Mouse (Mus musculus) forelimb bud, embryonic 11.5 days (tissue): ENCODE measurements at regions not wholly inside any gene's neighbourhood (a gene's known extent, or its start where the extent isn't known, plus 50 kb on each side); places are given as distances from the start of the nearest gene placed in this dataset.

Experiments used
- DNase-seq: peaks from one replicate; pipeline ENCODE4 v3.0.0-alpha.2; 2012; ENCODE audit warnings: low read depth, low spot score

- DNase-seq: no peak
These were observed 56.6 kb upstream of the Rpl38 start for GRCm38 (mm10) chr11:114611690-114612089.

- DNase-seq: no peak
These were observed 60.3 kb upstream of the Rpl38 start for GRCm38 (mm10) chr11:114608009-114608408.

- DNase-seq: no peak
These were observed 65.2 kb upstream of the Rpl38 start for GRCm38 (mm10) chr11:114603108-114603507.

- no peak for DNase-seq
These were observed 71.1 kb upstream of the Rpl38 start for GRCm38 (mm10) chr11:114597225-114597624.

GRCm38 (mm10) chr11:114592961-114593360 is 75.4 kb upstream of the Rpl38 start:
- no peak for DNase-seq

GRCm38 (mm10) chr11:114588554-114588953 is 79.8 kb upstream of the Rpl38 start:
- DNase-seq: no peak

GRCm38 (mm10) chr11:114587986-114588385 is 80.3 kb upstream of the Rpl38 start:
- no peak for DNase-seq

- no peak for DNase-seq
These were observed 81.9 kb upstream of the Rpl38 start for GRCm38 (mm10) chr11:114586400-114586799.

- DNase-seq: no peak
These were observed 83.5 kb upstream of the Rpl38 start for GRCm38 (mm10) chr11:114584804-114585203.

- DNase-seq: no peak
These were observed 84.2 kb upstream of the Rpl38 start for GRCm38 (mm10) chr11:114584146-114584545.

- no peak for DNase-seq
These were observed 88.3 kb upstream of the Rpl38 start for GRCm38 (mm10) chr11:114579986-114580385.

GRCm38 (mm10) chr11:114578551-114578950 is 89.8 kb upstream of the Rpl38 start:
- DNase-seq: no peak

- no peak for DNase-seq
These were observed 91.5 kb upstream of the Rpl38 start for GRCm38 (mm10) chr11:114576803-114577202.

GRCm38 (mm10) chr11:114571144-114571869 is 97.0 kb upstream of the Rpl38 start:
- DNase-seq: no peak

- DNase-seq: no peak
These were observed 98.2 kb upstream of the Rpl38 start for GRCm38 (mm10) chr11:114570076-114570475.

- peak; percentile 29 for DNase-seq
These were observed 100.2 kb upstream of the Rpl38 start for GRCm38 (mm10) chr11:114567814-114568800.

- peak; percentile 51 for DNase-seq
These were observed 101.1 kb upstream of the Rpl38 start for GRCm38 (mm10) chr11:114567045-114567780.

- DNase-seq: no peak
These were observed 103.4 kb upstream of the Rpl38 start for GRCm38 (mm10) chr11:114564949-114565348.

GRCm38 (mm10) chr11:114563172-114563571 is 105.2 kb upstream of the Rpl38 start:
- DNase-seq: no peak

GRCm38 (mm10) chr11:114554576-114554975 is 113.7 kb upstream of the Rpl38 start:
- DNase-seq: no peak

- DNase-seq: no peak
These were observed 114.3 kb upstream of the Rpl38 start for GRCm38 (mm10) chr11:114553992-114554391.

- no peak for DNase-seq
These were observed 116.1 kb upstream of the Rpl38 start for GRCm38 (mm10) chr11:114552176-114552575.
